Mouse (Mus musculus): ENCODE measurements around the gene Med12l. TPM values are rescaled to one million over a fixed set of nuclear protein-coding genes. Genes with fewer than 3 reads are reported as not detected.

Med12l gene
- polyA plus RNA-seq, 1 experiment, result 0.01 TPM

- no peak overlapping the region for H3ac ChIP-seq (ENCODE audit: control insufficient read depth, insufficient read length)
- H3K4me3 ChIP-seq, result no peak overlapping the region
- TF ChIP-seq USF1 (IDR thresholded peaks at IDR 0.05; ENCODE audit: low read depth) (no peak), CEBPB (IDR thresholded peaks at IDR 0.05; ENCODE audit: insufficient read depth, poor library complexity, severe bottlenecking) (no peak)
- no peaks in the 10 kb centered on the region for H3K27me3 ChIP-seq (ENCODE audit: control insufficient read depth, insufficient read depth, insufficient read length)
- H3K79me2 ChIP-seq (ENCODE audit: control insufficient read depth, insufficient read depth), result no peaks in the 10 kb centered on the region
- no peaks in the 10 kb centered on the region for H3K36me3 ChIP-seq (ENCODE audit: control insufficient read depth, insufficient read depth)
- H3K4me2 ChIP-seq (ENCODE audit: low read depth), result no peak overlapping the region
These were observed 337.4 kb downstream of the Med12l start for GRCm38 (mm10) chr3:59343026-59343425.

DNA sequence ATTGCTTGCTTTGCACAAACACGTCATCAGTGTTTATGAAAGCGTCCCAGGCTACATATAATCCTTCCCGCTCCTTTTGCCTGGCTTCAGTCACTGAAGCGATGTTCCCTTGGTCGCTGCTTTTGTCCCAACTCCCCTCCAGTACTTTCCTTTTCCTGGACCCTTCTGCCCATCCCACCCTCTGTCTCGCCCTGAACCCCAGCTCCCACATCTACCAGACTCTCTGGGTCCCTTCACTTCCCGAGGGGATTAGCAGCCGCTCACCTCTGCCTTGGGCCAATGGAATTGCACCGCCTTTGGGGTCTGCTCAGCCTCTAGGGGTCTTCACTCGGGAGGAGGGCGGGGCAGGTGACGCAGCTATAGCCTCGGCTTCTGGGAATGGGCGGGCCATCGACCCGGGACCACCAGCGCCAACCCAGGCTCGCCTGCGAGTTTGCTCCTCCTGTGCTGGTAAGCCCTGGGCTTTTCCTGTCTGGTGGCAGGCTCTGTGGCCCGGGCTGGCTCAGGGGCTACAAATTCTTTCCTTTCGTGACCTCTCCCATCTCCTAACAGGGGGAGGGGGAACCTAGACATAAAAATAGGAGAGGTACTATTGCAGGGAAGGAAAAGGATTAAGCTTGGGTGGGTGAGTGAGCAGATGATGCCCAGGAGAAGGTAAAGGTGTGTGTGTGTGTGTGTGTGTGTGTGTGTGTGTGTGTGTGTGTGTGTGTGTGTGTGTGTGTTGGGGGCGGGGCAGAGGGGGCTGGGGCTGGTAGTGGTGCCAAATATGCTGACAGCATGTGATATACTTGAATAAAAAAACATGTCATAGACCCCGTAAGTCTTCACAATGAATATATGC lies 338.7 kb downstream of the Med12l start, which contains the start of gene Igsf10:
Igsf10 (minus strand) TSS at position 330 of the 841 bp plus-strand sequence.
- H3K79me2 ChIP-seq (ENCODE audit: control insufficient read depth, insufficient read depth), result no peaks in the 10 kb centered on the region
- H3K27me3 ChIP-seq (ENCODE audit: control insufficient read depth, insufficient read depth, insufficient read length), result no peaks in the 10 kb centered on the region
- no peaks in the 10 kb centered on the region for H3K36me3 ChIP-seq (ENCODE audit: control insufficient read depth, insufficient read depth)
- H3K4me2 ChIP-seq (ENCODE audit: low read depth), result peak within 1 kb of the TSS; percentile 18
- H3ac ChIP-seq (ENCODE audit: control insufficient read depth, insufficient read length), result no peak within 1 kb of the TSS
- TF ChIP-seq CEBPB (IDR thresholded peaks at IDR 0.05; ENCODE audit: insufficient read depth, poor library complexity, severe bottlenecking), result no peak
- TF ChIP-seq MYOG (IDR thresholded peaks at IDR 0.05; ENCODE audit: control insufficient read depth in 1 of 3, insufficient read depth in 1 of 3, insufficient read length in 2 of 3, low read depth in 2 of 3), result no peak
- TF ChIP-seq SRF (IDR thresholded peaks at IDR 0.05; ENCODE audit: control insufficient read depth, insufficient read length, low read depth), result no peak
- TF ChIP-seq USF1 (IDR thresholded peaks at IDR 0.05; ENCODE audit: low read depth), result no peak
- TF ChIP-seq TCF12 (IDR thresholded peaks at IDR 0.05; ENCODE audit: insufficient read depth, poor library complexity, severe bottlenecking), result no peak
- TF ChIP-seq POLR2AphosphoS2 (IDR thresholded peaks at IDR 0.05; ENCODE audit: insufficient read length, low read depth), result no peak
- no peak for TF ChIP-seq REST (IDR thresholded peaks at IDR 0.05; ENCODE audit: insufficient read depth, insufficient read length)
- no peak for TF ChIP-seq MAX (IDR thresholded peaks at IDR 0.05; ENCODE audit: low read depth)
- TF ChIP-seq POLR2A (IDR thresholded peaks at IDR 0.05; ENCODE audit: insufficient read length, low read depth), result no peak
- TF ChIP-seq E2F4 (IDR thresholded peaks at IDR 0.05; ENCODE audit: insufficient read depth), result no peak
- no peak for TF ChIP-seq TCF3 (IDR thresholded peaks at IDR 0.05; ENCODE audit: insufficient read length, low read depth)
- TF ChIP-seq MYOD1 (IDR thresholded peaks at IDR 0.05; ENCODE audit: control insufficient read depth in 1 of 3, insufficient read length in 2 of 3, low read depth in 2 of 3), result no peak
- no peak within 1 kb of the TSS for H3K4me3 ChIP-seq

DNA sequence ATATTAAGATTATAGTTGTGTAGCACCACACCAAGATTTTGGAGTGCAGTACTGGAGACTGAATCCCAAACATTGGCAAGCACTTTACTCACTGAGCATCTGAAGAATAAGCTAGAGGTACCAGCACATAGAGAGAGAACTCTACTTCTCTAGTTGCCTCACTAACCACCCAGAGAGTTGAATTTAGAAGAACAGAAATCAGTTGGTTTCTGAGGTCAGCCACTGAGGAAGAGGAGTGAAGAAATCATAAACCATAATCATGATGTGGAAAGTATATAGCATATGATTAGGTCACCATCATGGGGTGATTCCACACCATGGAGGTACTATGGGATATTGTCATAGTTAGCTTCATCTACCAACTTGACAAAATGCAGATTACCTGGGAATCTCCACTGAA lies 346.1 kb downstream of the Med12l start:
- Histone ChIP-seq H3K79me2 (ENCODE audit: control insufficient read depth, insufficient read depth) (no peaks in the 10 kb centered on the region), H3K36me3 (ENCODE audit: control insufficient read depth, insufficient read depth) (no peaks in the 10 kb centered on the region), H3ac (ENCODE audit: control insufficient read depth, insufficient read length) (no peak overlapping the region), H3K4me2 (ENCODE audit: low read depth) (no peak overlapping the region), H3K4me3 (no peak overlapping the region), H3K27me3 (ENCODE audit: control insufficient read depth, insufficient read depth, insufficient read length) (no peaks in the 10 kb centered on the region)
- TF ChIP-seq POLR2AphosphoS2 (IDR thresholded peaks at IDR 0.05; ENCODE audit: insufficient read length, low read depth) (no peak), TCF3 (IDR thresholded peaks at IDR 0.05; ENCODE audit: insufficient read length, low read depth) (no peak), MYOG (IDR thresholded peaks at IDR 0.05; ENCODE audit: control insufficient read depth in 1 of 3, insufficient read depth in 1 of 3, insufficient read length in 2 of 3, low read depth in 2 of 3) (no peak), POLR2A (IDR thresholded peaks at IDR 0.05; ENCODE audit: insufficient read length, low read depth) (no peak), USF1 (IDR thresholded peaks at IDR 0.05; ENCODE audit: low read depth) (no peak), MAX (IDR thresholded peaks at IDR 0.05; ENCODE audit: low read depth) (no peak), E2F4 (IDR thresholded peaks at IDR 0.05; ENCODE audit: insufficient read depth) (no peak), REST (IDR thresholded peaks at IDR 0.05; ENCODE audit: insufficient read depth, insufficient read length) (no peak)

DNA sequence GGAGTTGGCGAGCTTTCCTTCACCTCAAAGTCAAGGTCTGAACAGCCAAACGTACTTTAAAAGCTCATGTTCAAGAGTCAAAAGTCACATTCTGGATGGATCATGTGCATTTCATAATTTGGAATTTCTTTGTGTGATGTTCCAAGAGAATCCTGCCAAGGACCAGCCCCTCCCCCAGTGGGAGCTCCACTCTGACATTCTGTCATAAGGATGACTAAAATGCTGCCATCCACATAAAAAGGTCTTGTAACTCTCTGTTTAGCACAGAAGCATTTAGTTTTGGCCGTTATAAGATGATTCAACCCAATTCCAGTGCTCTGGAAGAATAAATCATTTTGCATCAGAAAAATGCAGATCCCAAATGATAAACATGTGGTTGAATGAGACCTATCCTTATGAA lies 348.5 kb downstream of the Med12l start:
- Histone ChIP-seq H3ac (ENCODE audit: control insufficient read depth, insufficient read length) (no peak overlapping the region), H3K4me2 (ENCODE audit: low read depth) (no peak overlapping the region), H3K79me2 (ENCODE audit: control insufficient read depth, insufficient read depth) (no peaks in the 10 kb centered on the region), H3K4me3 (no peak overlapping the region), H3K36me3 (ENCODE audit: control insufficient read depth, insufficient read depth) (no peaks in the 10 kb centered on the region), H3K27me3 (ENCODE audit: control insufficient read depth, insufficient read depth, insufficient read length) (no peaks in the 10 kb centered on the region)
- TF ChIP-seq TCF3 (IDR thresholded peaks at IDR 0.05; ENCODE audit: insufficient read length, low read depth), result no peak
- TF ChIP-seq REST (IDR thresholded peaks at IDR 0.05; ENCODE audit: insufficient read depth, insufficient read length), result no peak
- no peak for TF ChIP-seq USF1 (IDR thresholded peaks at IDR 0.05; ENCODE audit: low read depth)
- TF ChIP-seq MYOG (IDR thresholded peaks at IDR 0.05; ENCODE audit: control insufficient read depth in 1 of 3, insufficient read depth in 1 of 3, insufficient read length in 2 of 3, low read depth in 2 of 3), result no peak
- no peak for TF ChIP-seq TCF12 (IDR thresholded peaks at IDR 0.05; ENCODE audit: insufficient read depth, poor library complexity, severe bottlenecking)
- TF ChIP-seq E2F4 (IDR thresholded peaks at IDR 0.05; ENCODE audit: insufficient read depth), result no peak
- no peak for TF ChIP-seq POLR2AphosphoS2 (IDR thresholded peaks at IDR 0.05; ENCODE audit: insufficient read length, low read depth)
- no peak for TF ChIP-seq MYOD1 (IDR thresholded peaks at IDR 0.05; ENCODE audit: control insufficient read depth in 1 of 3, insufficient read length in 2 of 3, low read depth in 2 of 3)
- TF ChIP-seq POLR2A (IDR thresholded peaks at IDR 0.05; ENCODE audit: insufficient read length, low read depth), result no peak
- TF ChIP-seq MAX (IDR thresholded peaks at IDR 0.05; ENCODE audit: low read depth), result no peak
- TF ChIP-seq SRF (IDR thresholded peaks at IDR 0.05; ENCODE audit: control insufficient read depth, insufficient read length, low read depth), result no peak
- no peak for TF ChIP-seq CEBPB (IDR thresholded peaks at IDR 0.05; ENCODE audit: insufficient read depth, poor library complexity, severe bottlenecking)

DNA sequence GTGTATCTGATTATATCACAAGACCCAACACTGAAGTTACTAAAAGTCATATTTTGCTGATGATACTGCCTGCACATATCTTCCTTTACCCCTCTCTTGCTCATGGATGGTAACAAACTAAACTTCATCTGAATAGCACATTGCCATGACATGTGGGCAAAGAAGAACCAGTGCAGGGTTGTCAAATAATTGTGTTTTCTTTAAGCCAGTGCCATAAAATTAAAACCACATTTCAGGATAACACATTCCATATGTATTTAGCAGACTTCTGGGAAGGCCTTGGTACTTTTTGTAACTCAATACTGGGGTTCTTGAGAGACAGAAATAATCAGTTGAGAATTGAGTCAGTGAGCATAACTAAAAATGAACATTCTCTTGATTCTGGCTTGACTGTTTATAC lies 354.5 kb downstream of the Med12l start:
- Histone ChIP-seq H3K79me2 (ENCODE audit: control insufficient read depth, insufficient read depth) (no peaks in the 10 kb centered on the region), H3K4me3 (no peak overlapping the region), H3K36me3 (ENCODE audit: control insufficient read depth, insufficient read depth) (no peaks in the 10 kb centered on the region), H3K4me2 (ENCODE audit: low read depth) (no peak overlapping the region), H3K27me3 (ENCODE audit: control insufficient read depth, insufficient read depth, insufficient read length) (no peaks in the 10 kb centered on the region), H3ac (ENCODE audit: control insufficient read depth, insufficient read length) (no peak overlapping the region)
- no peak for TF ChIP-seq CEBPB (IDR thresholded peaks at IDR 0.05; ENCODE audit: insufficient read depth, poor library complexity, severe bottlenecking)
- no peak for TF ChIP-seq MYOG (IDR thresholded peaks at IDR 0.05; ENCODE audit: control insufficient read depth in 1 of 3, insufficient read depth in 1 of 3, insufficient read length in 2 of 3, low read depth in 2 of 3)
- no peak for TF ChIP-seq MAX (IDR thresholded peaks at IDR 0.05; ENCODE audit: low read depth)
- no peak for TF ChIP-seq POLR2A (IDR thresholded peaks at IDR 0.05; ENCODE audit: insufficient read length, low read depth)
- no peak for TF ChIP-seq USF1 (IDR thresholded peaks at IDR 0.05; ENCODE audit: low read depth)
- TF ChIP-seq POLR2AphosphoS2 (IDR thresholded peaks at IDR 0.05; ENCODE audit: insufficient read length, low read depth), result no peak
- no peak for TF ChIP-seq SRF (IDR thresholded peaks at IDR 0.05; ENCODE audit: control insufficient read depth, insufficient read length, low read depth)
- TF ChIP-seq REST (IDR thresholded peaks at IDR 0.05; ENCODE audit: insufficient read depth, insufficient read length), result no peak
- TF ChIP-seq TCF12 (IDR thresholded peaks at IDR 0.05; ENCODE audit: insufficient read depth, poor library complexity, severe bottlenecking), result no peak
- no peak for TF ChIP-seq MYOD1 (IDR thresholded peaks at IDR 0.05; ENCODE audit: control insufficient read depth in 1 of 3, insufficient read length in 2 of 3, low read depth in 2 of 3)
- no peak for TF ChIP-seq TCF3 (IDR thresholded peaks at IDR 0.05; ENCODE audit: insufficient read length, low read depth)
